Mouse (Mus musculus): ENCODE measurements around the gene Gin1.
"Not testable (repeated sequence)": the region's sequence is repeated elsewhere in the genome, so short reads cannot be mapped to it uniquely, and the experiment has no call there.

Gin1 gene

DNA sequence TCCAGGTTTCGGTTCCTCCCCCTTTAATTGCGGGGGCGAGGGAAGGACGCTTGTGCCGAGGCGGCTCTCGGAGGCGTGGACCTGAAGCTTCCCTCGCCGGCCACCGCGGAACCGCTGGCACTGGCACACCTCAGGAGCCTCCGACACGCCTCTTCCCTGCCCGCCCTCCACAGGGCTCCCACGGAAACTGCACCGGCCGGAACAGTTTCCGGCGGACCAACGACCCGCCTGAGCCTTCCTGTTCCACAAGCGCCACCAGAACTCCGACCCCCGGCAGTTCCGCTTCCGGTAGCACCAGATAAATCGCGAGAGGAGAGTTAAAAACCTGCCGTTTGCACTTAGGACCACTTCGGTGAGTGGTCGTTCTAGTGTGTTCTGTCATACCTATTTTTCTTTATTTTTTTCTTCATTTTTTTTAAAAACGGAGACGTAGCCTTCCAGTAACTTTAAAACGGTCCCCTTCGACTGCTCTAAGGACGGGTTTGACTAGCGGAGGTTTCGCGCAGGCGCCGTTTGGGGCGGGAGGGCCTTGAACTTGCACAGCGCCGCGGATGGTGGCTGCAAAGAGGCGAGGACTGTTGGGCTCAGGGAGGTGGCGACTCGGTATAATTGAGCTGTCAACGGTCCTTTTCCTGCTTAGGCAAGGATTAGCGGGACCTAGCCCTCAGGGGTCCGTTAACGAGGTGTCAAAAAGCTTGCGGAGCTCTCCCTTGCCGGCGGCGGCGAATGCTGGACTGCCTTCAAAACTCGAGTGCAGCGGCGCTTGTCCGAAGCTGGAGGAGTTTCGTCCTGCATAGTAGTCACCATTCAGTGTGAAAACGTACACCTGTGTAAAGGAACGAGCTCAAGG is at the start of gene Gin1, which contains the start of gene Ppip5k2:
Gene Gin1 (plus strand): TSS at position 269 of the 850 bp plus-strand sequence.
Gene Ppip5k2 (minus strand): TSS at position 508 of the 850 bp plus-strand sequence.
- DNase-seq (ENCODE audit: inconsistent ontology term) = peak; percentile 97

DNA sequence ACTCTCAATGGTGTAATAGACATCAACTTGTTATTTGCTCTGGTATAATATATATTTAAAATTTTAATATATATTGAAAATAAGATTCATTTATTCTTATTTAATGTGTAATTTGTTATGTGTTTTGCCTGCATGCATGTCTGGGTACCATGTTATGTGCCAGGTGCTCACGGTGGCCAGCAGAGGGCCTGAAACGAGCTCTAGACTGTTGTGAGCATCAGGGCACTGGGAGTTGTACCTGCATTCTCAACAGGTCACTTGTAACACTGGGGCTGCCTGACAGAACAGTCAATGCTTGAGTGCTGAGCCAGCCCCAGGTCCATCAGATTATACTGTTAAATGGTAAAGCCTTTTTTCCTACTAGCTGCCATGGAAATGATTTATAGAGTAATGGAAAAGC is 43.2 kb upstream of the Gin1 start:
- DNase-seq (ENCODE audit: inconsistent ontology term) = no peak

DNA sequence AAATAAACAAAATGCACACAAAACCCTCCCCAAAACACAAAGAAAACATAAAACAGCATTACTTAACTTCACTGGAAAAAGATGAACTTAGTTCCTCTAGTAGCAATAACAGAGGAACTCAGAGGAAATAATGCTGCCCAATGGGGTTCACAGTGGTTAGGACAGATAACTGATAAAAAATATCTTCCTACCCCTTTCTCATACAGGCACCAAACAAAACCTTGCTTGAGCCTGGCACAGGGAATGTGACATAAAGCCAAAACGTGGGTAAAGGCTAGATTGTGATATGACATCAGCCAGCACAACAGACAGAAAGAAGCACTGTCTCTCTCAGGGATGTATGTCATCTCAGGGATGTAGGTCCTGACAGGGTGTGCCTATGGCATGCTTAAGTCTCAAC is 40.6 kb upstream of the Gin1 start:
- DNase-seq (ENCODE audit: inconsistent ontology term) = no peak

DNA sequence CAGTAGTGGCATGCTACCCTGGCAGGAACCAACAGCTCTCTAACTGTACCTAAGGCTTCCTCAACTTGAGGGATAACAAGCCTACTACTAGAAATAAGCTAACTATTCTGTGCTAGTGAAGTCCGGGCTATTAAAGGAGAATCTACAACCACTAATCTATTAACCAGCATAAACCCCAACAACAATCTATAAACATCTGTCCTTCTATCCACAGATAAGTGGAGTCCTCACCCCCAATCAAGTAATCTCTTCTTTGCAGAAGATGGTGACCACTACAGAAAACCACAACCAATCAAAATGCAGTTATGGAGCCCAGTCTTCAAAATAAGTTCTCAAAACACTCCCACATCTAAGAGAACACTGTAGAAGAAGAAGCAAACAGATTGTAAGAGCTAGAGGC is 26.9 kb upstream of the Gin1 start:
- no peak for DNase-seq (ENCODE audit: inconsistent ontology term)

DNA sequence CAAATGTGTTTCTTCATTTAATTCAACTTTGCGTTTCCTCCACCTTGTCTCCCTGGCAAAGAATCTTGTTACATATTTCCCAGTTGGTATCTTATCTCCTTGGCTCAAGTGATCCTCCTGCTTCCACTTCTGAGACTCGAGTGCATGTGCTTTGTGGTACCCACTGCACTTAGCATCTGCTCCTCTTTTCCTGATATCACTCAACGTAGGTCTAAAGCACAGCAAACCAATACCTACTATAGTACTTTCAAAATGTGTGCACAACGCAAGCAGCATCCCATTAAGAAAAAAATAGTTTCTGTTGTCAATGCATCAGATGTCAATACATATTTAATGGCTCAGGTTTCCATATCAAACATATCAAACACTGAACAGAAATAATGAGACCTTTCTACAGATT is 24.3 kb upstream of the Gin1 start:
- DNase-seq (ENCODE audit: inconsistent ontology term) = no peak

DNA sequence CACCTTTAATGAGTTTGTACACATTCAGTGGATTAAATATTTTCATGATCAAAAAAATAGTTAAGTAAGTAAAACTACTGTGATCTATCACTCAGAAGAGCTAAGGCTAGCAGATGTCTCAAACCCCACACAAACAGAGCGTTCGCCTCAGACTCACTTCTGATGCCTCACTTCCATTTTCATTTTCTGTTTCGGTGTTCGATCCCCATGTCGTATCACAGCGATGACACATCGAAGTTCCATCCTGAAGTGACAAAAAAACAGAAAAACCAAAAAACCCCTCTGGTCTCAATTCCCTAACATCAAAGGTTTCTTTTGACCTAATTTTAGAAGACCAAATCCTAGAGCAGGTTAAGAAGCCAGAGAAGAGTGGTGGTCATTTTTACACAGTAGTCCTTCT is 23.7 kb upstream of the Gin1 start:
- DNase-seq (ENCODE audit: inconsistent ontology term) = no peak

DNA sequence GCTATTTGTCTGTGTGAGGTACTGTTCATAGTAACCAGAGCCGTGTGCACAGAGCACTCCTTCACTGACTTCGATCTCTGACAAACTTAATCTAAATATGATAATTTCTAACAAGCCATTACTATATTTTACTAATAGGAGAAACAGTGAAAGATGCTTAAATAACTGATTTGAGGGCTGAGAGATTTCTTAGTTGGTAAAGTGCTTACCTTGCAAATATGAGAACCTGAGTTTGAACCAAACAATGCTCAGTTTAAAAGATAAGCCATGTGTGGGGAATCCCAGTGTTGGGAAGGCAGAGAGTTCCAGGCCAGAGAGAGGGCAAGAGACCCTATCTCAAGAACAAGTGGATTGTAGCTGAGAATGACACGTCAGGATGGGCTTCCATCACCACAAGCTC is 21.8 kb upstream of the Gin1 start:
- no peak for DNase-seq (ENCODE audit: inconsistent ontology term)

DNA sequence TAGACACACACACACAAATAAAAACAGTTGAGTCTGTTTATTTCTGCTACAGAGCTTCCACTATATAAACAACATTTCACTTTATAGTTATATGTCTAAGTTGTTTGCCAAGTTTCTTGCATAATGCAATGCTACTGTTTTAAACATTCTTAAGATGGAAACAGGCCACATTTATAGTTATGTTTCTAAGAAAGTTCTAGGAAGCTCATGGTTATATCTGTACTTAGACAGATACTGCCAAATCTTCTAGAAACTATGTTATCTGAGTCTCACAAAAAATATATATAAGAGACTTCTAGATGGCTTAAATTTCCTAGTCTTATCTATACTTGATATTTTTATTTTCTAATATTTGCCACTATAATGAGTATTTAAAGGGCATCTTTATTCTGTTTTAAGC is 16.8 kb upstream of the Gin1 start:
- DNase-seq (ENCODE audit: inconsistent ontology term) = no peak

DNA sequence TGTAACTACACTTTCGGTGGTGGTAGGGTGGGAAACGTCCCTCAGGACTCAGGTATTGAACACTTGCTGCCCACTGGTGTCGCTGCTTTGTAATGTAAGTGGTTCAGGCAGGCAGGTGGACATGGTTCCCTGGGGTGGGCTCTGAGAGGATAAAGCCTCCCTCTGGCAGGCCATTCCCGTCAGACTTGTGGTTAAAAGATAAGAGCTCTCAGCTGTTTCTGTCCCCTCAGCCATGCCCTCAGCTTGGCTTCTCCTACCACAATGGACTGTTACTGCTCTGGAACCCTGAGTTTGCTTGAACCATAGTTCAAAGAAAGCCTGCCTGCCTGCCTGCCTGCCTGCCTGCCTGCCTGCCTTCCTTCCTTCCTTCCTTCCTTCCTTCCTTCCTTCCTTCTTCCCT is 15.6 kb upstream of the Gin1 start:
- DNase-seq (ENCODE audit: inconsistent ontology term) = no peak

DNA sequence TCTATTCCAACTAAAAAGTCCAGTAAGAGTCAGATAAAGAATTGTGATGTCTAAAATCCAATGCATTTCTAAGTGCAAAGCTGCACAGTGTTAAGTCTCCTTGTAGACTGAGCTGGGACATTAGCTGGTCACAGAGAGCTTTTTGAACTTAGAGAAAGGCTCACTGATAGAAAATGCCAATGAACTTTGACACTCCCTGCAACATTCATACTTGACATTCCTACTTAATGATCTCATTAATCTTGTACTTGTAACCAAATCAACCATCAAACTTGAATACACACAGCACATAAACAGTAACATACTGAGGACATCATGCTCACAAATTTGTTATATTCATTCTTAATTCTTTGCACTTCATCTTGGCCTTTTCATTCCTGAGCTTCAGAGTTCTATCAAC is 10.1 kb upstream of the Gin1 start:
- peak; percentile 72 for DNase-seq (ENCODE audit: inconsistent ontology term)

DNA sequence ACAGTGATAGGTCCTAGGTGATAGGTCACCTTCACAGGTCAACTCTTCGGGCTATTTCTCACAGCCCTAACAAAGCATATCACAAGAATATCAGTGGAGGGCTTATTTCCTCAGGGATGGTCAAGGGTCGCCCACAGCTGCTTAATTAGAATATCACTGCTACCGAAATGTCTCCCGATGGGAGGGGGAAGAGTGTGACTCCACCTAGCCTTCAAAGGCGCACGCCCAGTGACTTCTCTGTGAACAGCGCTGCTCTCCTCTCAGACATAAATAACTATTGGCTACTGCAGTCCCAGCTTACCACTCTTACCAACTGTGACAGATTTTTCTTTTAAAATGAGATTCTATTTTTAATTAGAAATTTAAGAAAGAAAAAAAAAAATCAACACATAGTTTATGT is 9.4 kb upstream of the Gin1 start:
- no peak for DNase-seq (ENCODE audit: inconsistent ontology term)

DNA sequence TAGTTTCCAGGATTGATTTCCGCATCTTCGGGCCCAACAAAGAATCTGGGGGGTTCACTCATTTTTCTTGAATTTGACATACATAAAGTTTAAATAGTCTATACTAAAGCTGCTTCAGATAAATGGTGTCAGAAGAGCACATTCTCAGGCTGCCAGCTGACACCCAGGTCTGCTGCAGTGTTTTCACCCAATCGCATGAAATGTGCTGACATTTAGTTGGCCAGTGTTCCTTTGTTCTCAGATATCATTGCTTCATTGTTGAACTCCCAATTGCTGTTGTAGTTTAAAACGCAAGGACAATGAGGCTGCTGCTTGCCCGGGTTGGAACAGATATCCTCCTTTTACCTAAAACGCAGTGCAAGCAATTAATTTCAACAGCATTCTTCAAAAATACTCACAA is 8.5 kb upstream of the Gin1 start:
- no peak for DNase-seq (ENCODE audit: inconsistent ontology term)

DNA sequence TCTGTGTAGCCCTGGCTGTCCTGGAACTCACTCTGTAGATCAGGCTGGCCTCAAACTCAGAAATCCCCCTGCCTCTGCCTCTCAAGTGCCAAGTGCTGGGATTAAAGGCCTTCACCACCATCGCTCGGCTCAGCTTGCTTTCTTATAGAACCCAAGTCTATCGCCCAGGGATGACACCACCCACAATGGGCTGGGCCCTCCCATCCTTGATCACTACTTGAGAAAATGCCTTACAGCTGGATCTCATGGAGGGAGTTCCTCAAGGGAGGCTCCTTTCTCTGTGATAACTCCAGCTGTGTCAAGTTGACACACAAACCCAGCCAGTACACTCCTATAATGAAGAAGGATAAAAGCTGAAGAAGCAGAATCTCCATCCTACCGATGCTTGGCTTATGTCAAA is 4.3 kb upstream of the Gin1 start:
- not testable (repeated sequence) for DNase-seq (ENCODE audit: inconsistent ontology term)

DNA sequence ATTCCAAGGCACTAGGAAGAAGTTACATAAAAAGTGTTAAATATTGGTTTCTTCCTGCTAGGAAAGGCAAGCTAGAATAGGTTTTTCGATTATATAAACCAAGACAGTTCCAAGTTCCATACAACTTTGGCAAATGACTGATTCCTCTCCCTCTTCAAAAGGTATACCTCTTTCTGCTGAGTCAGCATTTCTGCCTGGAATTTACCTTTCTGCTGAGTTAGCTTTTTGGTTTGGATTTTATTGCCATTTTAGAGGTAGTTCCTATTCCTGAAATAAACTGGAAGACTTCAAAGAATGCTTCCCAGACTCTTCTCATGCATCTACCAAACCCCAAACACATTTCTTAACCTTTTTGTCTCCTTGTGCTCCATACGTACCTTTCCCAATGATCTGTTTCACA is 1.9 kb upstream of the Gin1 start:
- DNase-seq (ENCODE audit: inconsistent ontology term) = no peak

DNA sequence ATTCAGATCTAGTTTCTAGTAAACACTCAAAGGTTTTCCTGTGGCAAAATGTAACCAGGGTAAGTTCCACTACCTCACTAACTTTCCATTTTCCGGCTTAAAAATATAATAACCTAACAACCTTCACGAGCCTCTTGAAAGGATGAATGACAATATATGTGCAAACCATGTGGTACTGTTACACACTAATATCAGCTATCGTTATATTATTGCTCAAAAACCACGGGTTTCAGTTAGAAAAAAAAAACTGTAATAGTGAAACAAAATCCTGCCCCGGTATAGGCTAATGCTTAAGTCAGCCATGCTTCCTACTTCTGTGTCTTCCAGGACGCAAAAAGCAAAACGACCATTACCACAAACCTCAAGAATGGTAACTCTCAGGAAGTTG is 1.1 kb upstream of the Gin1 start:
- DNase-seq (ENCODE audit: inconsistent ontology term) = no peak

DNA sequence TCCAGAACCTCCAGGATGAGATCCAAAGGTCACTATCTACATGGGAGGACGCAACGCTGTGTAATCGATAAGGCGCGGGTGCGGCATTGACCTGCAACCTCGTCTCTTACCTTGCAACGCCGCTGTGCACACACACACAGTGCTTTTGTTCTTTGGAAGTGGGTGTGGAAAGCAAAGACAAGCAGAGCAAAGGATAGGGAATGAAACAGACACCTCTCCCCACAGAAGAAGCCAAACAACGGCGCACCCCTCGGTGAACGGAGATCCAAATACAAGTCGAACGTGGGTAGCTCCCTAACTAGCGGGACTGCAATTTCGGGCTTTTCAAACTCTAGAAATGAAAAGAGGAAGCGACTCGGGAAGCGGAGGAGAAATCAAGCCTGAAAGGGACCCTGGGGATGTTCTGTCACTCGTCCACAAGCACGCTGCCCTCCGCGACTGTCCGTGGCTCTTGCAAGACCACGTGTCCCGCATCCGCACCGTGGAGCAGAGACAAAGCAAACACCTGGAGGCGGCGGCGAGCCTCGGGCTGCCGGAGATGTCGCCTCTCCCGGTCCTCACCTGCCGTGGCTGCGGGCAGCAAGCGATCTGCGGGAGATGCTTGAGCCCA is 573 bp upstream of the Gin1 start:
- peak; percentile 36 for DNase-seq (ENCODE audit: inconsistent ontology term)

DNA sequence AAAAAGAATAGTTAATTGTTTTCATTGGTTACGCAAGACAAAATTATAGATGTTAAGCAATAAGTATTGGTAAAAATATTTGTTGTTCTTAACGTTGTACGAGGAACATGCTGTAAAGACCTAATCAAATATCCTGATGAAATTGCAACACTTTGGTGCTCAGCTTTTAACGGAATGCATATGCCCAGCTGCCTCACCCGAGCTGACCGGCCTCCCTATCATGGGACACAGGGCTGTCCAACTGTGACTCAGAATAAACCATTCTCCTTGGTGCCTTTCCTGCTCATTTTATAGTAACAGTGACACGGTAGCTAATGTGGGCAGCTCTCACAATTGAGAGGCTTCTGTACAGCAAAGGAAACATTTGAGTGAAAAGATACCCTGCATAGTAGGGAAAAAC is 1.1 kb downstream of the Gin1 start:
- DNase-seq (ENCODE audit: inconsistent ontology term) = peak; percentile 37

DNA sequence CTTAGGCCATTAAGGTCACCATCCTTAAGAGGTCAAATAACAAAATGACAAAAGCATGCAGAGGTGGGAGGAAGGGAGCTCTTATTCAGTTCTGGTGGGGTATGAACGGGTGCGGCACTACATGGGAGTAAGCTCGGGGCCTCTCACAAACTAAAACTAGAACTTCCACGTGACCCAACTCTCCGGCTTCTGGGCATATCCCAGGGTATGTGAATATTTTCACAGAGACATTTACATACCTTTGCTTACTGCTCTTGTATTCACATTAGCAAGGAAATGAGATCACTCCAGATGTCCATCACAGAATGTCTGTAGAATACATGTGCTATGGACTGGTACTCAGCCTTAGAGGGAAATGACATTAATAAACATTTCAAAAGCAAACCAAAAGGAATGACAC is 1.8 kb downstream of the Gin1 start:
- DNase-seq (ENCODE audit: inconsistent ontology term) = no peak

DNA sequence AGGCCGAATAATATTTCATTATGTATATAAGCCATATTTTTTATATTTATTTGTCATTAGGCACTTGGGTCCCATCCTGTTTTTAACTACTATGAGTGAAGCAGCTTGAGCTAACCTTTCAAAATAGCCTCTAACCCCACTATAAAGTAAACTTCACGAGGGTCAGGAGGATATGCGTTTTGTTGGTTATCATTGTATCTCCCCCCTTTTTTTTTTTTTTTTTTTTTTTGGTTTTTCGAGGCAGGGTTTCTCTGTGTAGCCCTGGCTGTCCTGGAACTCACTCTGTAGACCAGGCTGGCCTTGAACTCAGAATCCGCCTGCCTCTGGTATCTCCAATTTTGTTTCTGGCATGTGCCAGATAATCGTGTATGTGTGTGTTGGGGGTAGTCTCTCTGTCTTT is 3.4 kb downstream of the Gin1 start:
- DNase-seq (ENCODE audit: inconsistent ontology term) = no peak

DNA sequence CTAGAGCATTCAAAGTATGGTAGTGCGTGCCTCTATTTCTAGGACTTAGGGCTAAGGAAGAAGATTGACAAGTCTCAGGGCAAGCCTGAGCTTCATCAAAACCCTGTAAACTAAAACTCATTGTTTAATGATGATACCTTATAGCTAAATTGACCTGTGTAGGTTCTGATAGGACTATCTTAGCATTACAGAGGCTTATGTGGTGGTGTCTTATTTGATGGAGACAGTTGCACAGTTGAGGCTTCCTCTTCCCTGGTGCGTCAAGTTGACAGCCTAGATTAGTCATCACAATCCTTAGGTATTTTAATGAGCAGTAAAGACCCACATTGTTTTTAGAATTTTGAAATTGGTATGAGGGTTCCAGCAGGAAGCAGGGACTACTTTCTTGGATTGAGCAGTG is 4.0 kb downstream of the Gin1 start:
- DNase-seq (ENCODE audit: inconsistent ontology term) = no peak

DNA sequence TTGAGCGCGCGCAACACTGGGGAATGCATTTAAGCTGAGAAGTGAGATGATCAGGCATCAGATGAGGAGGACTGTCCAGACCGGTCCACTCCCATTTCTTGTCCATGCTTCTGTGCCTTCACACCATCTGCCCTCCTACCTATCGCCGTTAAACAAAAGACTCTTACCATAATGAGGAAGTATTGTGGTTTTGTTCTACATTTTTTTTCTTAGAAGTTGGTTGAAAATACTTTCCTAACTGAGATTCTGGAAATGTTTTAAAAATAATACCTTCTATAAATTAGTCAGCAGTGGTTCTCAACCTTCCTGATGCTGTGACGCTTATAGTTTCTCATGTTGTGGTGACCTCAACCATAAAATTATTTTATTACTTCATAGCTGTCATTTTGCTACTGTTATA is 11.7 kb downstream of the Gin1 start:
- no peak for DNase-seq (ENCODE audit: inconsistent ontology term)

DNA sequence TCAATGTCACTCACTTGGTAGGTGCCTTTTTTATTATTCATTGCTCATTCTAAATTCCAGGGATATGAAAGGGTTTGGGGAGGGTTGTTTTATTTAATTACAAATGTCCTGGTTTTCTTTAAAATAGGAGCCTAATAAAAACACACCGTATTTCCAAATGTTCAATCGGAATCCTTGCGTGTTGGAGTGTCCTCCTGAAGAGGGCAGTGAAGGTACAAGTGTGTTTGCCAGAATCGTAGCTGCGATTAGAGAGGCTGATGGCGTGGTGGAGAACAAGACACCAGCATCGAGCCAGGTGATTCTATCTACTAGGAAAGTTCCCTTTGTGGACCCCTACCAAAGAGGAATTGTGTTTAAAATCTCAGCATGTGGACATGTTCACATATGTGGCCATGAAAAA is 15.0 kb downstream of the Gin1 start:
- DNase-seq (ENCODE audit: inconsistent ontology term) = no peak

DNA sequence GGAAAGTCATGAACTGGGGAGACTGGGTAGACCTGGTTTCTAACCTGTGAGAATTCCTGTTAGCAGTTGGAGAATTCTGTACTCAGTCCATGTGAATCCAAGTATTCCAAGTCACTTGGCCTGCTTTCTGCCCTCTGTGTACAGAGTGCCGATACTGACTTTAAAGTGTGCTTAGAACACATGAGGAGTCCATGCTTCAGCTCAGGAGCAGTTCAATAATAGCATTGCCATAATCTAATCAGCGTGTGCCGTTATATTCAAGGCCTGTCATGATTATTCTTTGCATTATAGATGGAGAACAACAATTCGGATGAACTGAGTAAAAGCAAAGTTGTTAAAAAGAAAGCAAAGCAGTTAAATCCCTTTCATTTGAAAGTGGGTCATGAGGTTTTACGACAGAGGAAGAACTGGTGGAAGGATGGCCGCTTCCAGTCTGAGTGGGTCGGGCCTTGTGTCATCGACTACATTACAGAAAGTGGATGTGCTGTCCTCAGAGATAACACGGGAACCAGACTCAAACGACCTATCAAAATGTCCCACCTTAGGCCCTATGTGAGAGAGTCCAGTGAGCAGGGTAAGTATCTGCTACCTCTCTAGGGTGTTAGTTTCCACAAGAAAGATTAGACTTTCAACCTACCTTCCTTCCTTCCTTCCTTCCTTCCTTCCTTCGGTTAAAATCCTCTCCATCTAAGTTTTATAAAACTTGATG is 15.9 kb downstream of the Gin1 start:
- no peak for DNase-seq (ENCODE audit: inconsistent ontology term)

Data from Muller cell, postnatal 12 days (primary cell).